Mouse (Mus musculus) left cerebral cortex, postnatal 4 days (tissue): ENCODE results near the gene Fgfr3. TPM values are rescaled to one million over a fixed set of nuclear protein-coding genes. Genes with fewer than 3 reads are reported as not detected.
A peak's percentile ranks its signal among the peaks of the same experiment; 100 is the strongest.

Source experiments
- DNase-seq: peaks from one replicate; pipeline ENCODE4 v3.0.0-alpha.2; 2022
- intact Hi-C: fragments of 180-260 bp; cut with DNase I; formaldehyde crosslinking; loops from one replicate; pipeline ENCODE4 v1.15.1; 2025
- total RNA-seq, 2 experiments: library from RNA; stranded (reverse); gene quantifications; 2 replicates each; pipeline ENCODE4 v1.2.3; 2021

Gene Fgfr3
- total RNA-seq, 2 experiments from 2014 or later = 59.3 to 59.7 TPM

- intact Hi-C loops = no loop called here
- no peak for DNase-seq
These were observed 23.9 kb upstream of the Fgfr3 start for GRCm38 (mm10) chr5:33697534-33697933.

GRCm38 (mm10) chr5:33697947-33698512 is 23.4 kb upstream of the Fgfr3 start:
- intact Hi-C loops = no loop called here

GRCm38 (mm10) chr5:33698669-33699068 is 22.8 kb upstream of the Fgfr3 start:
- no peak for DNase-seq
- intact Hi-C loops = no loop called here

More at GRCm38 (mm10) chr5:33697947-33698512, 23.4 kb upstream of the Fgfr3 start:
- DNase-seq = peak; percentile 68

- intact Hi-C loops = no loop called here
- DNase-seq = no peak
These were observed 21.5 kb upstream of the Fgfr3 start for GRCm38 (mm10) chr5:33700010-33700409.

- intact Hi-C loops = no loop called here
- DNase-seq = no peak
These were observed 19.6 kb upstream of the Fgfr3 start for GRCm38 (mm10) chr5:33701832-33702231.

GRCm38 (mm10) chr5:33703999-33704398 is 17.5 kb upstream of the Fgfr3 start:
- DNase-seq = no peak
- intact Hi-C loops = no loop called here

- DNase-seq = peak; percentile 69
- intact Hi-C loops = no loop called here
These were observed 16.4 kb upstream of the Fgfr3 start for GRCm38 (mm10) chr5:33704945-33705611.

- peak; percentile 50 for DNase-seq
- intact Hi-C loops = no loop called here
These were observed 15.7 kb upstream of the Fgfr3 start for GRCm38 (mm10) chr5:33705612-33706349.

GRCm38 (mm10) chr5:33706350-33706629 is 15.2 kb upstream of the Fgfr3 start:
- DNase-seq = no peak
- intact Hi-C loops = no loop called here

GRCm38 (mm10) chr5:33707163-33707562 is 14.3 kb upstream of the Fgfr3 start:
- intact Hi-C loops = no loop called here
- DNase-seq = no peak

- DNase-seq = no peak
- intact Hi-C loops = no loop called here
These were observed 12.4 kb upstream of the Fgfr3 start for GRCm38 (mm10) chr5:33709037-33709436.

- no peak for DNase-seq
- intact Hi-C loops = no loop called here
These were observed 8.9 kb upstream of the Fgfr3 start for GRCm38 (mm10) chr5:33712550-33712949.

GRCm38 (mm10) chr5:33715182-33715581 is 6.3 kb upstream of the Fgfr3 start:
- intact Hi-C loops = no loop called here
- DNase-seq = no peak

GRCm38 (mm10) chr5:33716467-33716866 is 5.0 kb upstream of the Fgfr3 start:
- intact Hi-C loops = no loop called here
- no peak for DNase-seq

- no peak for DNase-seq
- intact Hi-C loops = no loop called here
These were observed 3.0 kb upstream of the Fgfr3 start for GRCm38 (mm10) chr5:33718460-33718859.

GRCm38 (mm10) chr5:33720852-33721490 is 503 bp upstream of the Fgfr3 start:
- intact Hi-C loops = no loop called here
- no peak for DNase-seq

- intact Hi-C loops = no loop called here
- no peak for DNase-seq
These were observed 968 bp downstream of the Fgfr3 start for GRCm38 (mm10) chr5:33722266-33723018.

GRCm38 (mm10) chr5:33723019-33723640 is 1.7 kb downstream of the Fgfr3 start:
- intact Hi-C loops = no loop called here
- DNase-seq = no peak

GRCm38 (mm10) chr5:33723641-33724465 is 2.4 kb downstream of the Fgfr3 start:
- no peak for DNase-seq
- intact Hi-C loops = no loop called here
